Mouse (Mus musculus): ENCODE measurements around the gene Rdx. TPM values are rescaled to one million over a fixed set of nuclear protein-coding genes. Genes with fewer than 3 reads are reported as not detected.

Rdx gene
- 51.1 and 55.3 TPM in 2 replicates for polyA plus RNA-seq (2015; fragmentation: Nextera tagmentation; extraction: Ambion mirVana)

- peak within 1 kb of the TSS; percentile 90 for H3K4me2 ChIP-seq
- H3K27ac ChIP-seq (replicated peaks) = peak within 1 kb of the TSS; percentile 89
- no peaks in the 10 kb centered on the region for H3K27me3 ChIP-seq
- ATAC-seq (ENCODE audit: insufficient read depth) = no peak
- H3K36me3 ChIP-seq (replicated peaks) = no peaks in the 10 kb centered on the region
- 5% methylated on average over 17 of the region's 17 CpGs for WGBS (ENCODE audit: insufficient replicate concordance)
- H3K4me3 ChIP-seq (replicated peaks) = peak within 1 kb of the TSS; percentile 93
- no peaks in the 10 kb centered on the region for H3K9me3 ChIP-seq (replicated peaks)
- peaks cover 34% of the 10 kb centered on the region for H3K4me1 ChIP-seq (replicated peaks)
- H3K9ac ChIP-seq = peak within 1 kb of the TSS; percentile 96
These were observed at the start of gene Rdx for GRCm38 (mm10) chr9:52047129-52047820. TSS of gene Rdx (plus strand) at chr9:52047173.

DNA sequence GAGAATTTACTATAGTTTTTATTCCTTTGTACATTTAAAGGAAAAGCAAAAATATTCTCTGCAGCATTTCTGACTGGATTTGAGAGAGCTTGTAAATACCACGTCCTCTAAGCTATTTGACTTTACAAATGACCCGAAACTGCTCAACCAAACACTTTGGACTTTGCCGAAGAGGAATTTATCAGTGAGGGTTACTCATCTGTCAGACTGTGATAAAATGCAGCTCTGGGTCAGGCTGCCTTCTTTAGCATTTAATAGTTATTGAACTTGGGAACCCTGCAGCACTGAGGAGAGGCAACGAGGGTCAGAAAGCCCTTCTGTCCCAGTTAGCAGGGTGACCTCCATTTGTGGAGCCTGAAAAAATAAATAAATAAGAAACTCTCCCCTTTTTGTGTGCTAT, 43.5 kb upstream of the Rdx start:
- Histone ChIP-seq H3K9me3 (replicated peaks) (no peaks in the 10 kb centered on the region), H3K27me3 (no peaks in the 10 kb centered on the region), H3K4me2 (no peak overlapping the region), H3K4me1 (replicated peaks) (no peaks in the 10 kb centered on the region), H3K9ac (no peak overlapping the region), H3K4me3 (replicated peaks) (no peak overlapping the region), H3K36me3 (replicated peaks) (no peaks in the 10 kb centered on the region), H3K27ac (replicated peaks) (no peak overlapping the region)
- ATAC-seq (ENCODE audit: insufficient read depth) = no peak
- 47% methylated on average over 4 of the region's 4 CpGs for WGBS (ENCODE audit: insufficient replicate concordance)

GRCm38 (mm10) chr9:52007341-52007740, 39.6 kb upstream of the Rdx start:
- no peak overlapping the region for H3K4me2 ChIP-seq
- no peaks in the 10 kb centered on the region for H3K27me3 ChIP-seq
- WGBS (ENCODE audit: insufficient replicate concordance) = 53% methylated on average over 2 of the region's 2 CpGs
- H3K4me1 ChIP-seq (replicated peaks) = no peaks in the 10 kb centered on the region
- no peak for ATAC-seq (ENCODE audit: insufficient read depth)
- no peaks in the 10 kb centered on the region for H3K9me3 ChIP-seq (replicated peaks)
- no peak overlapping the region for H3K27ac ChIP-seq (replicated peaks)
- H3K4me3 ChIP-seq (replicated peaks) = no peak overlapping the region
- H3K9ac ChIP-seq = no peak overlapping the region
- H3K36me3 ChIP-seq (replicated peaks) = no peaks in the 10 kb centered on the region

- Histone ChIP-seq H3K27ac (replicated peaks) (no peak overlapping the region), H3K4me3 (replicated peaks) (no peak overlapping the region), H3K4me2 (no peak overlapping the region), H3K9me3 (replicated peaks) (no peaks in the 10 kb centered on the region), H3K4me1 (replicated peaks) (0 out of 2 replicates have a peak, but pooled peaks cover 7% of the 10 kb centered on the region), H3K9ac (no peak overlapping the region), H3K27me3 (no peaks in the 10 kb centered on the region), H3K36me3 (replicated peaks) (no peaks in the 10 kb centered on the region)
- WGBS (ENCODE audit: insufficient replicate concordance) = 68% methylated on average over 1 of the region's 1 CpGs
- no peak for ATAC-seq (ENCODE audit: insufficient read depth)
These were observed 38.5 kb upstream of the Rdx start for GRCm38 (mm10) chr9:52008511-52008910.

- H3K27me3 ChIP-seq = no peaks in the 10 kb centered on the region
- H3K4me3 ChIP-seq (replicated peaks) = no peak overlapping the region
- no peak overlapping the region for H3K9ac ChIP-seq
- H3K4me1 ChIP-seq (replicated peaks) = 0 out of 2 replicates have a peak, but pooled peaks cover 9% of the 10 kb centered on the region
- H3K36me3 ChIP-seq (replicated peaks) = no peaks in the 10 kb centered on the region
- no peak overlapping the region for H3K27ac ChIP-seq (replicated peaks)
- WGBS (ENCODE audit: insufficient replicate concordance) = 72% methylated on average over 1 of the region's 1 CpGs
- no peak for ATAC-seq (ENCODE audit: insufficient read depth)
- no peak overlapping the region for H3K4me2 ChIP-seq
- no peaks in the 10 kb centered on the region for H3K9me3 ChIP-seq (replicated peaks)
These were observed 34.7 kb upstream of the Rdx start for GRCm38 (mm10) chr9:52012311-52012710.

DNA sequence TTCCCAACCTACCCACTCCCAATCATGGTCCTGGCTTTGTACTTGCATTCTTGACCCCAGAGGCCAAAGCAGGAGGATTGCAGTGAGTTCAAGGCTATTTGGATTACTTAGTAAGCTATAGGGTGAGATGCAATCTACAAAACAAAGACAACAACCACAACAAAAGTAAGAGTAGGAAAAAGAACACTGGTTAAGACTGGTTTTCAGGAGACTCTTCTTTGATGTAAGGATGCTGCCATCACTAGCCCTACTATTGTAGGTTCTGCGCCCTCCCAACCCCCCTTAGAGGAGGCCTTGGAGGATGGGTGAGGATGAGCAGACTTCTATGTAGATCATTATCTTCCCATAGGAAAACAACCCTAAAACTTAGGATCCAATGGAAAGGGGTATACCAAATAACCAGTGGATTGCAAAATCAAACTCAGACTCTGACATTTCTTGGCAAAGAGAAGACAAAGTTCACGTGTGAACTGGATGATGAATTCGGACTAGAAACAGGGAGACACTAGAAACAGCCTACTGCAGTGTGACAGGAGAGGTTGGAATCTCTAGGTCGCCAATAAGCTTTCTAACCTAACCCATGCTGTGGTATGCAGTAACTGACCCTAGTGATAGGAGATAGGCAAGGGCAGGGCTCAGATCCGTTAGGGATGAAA, 34.1 kb upstream of the Rdx start:
- ATAC-seq (ENCODE audit: insufficient read depth) = no peak
- H3K4me1 ChIP-seq (replicated peaks) = 0 out of 2 replicates have a peak, but pooled peaks cover 9% of the 10 kb centered on the region
- no peaks in the 10 kb centered on the region for H3K27me3 ChIP-seq
- no peaks in the 10 kb centered on the region for H3K9me3 ChIP-seq (replicated peaks)
- H3K4me3 ChIP-seq (replicated peaks) = no peak overlapping the region
- H3K4me2 ChIP-seq = no peak overlapping the region
- no peak overlapping the region for H3K9ac ChIP-seq
- H3K36me3 ChIP-seq (replicated peaks) = no peaks in the 10 kb centered on the region
- 45% methylated on average over 5 of the region's 5 CpGs for WGBS (ENCODE audit: insufficient replicate concordance)
- H3K27ac ChIP-seq (replicated peaks) = no peak overlapping the region

- ATAC-seq (ENCODE audit: insufficient read depth) = no peak
- Histone ChIP-seq H3K4me3 (replicated peaks) (no peak overlapping the region), H3K36me3 (replicated peaks) (no peaks in the 10 kb centered on the region), H3K9ac (no peak overlapping the region), H3K27ac (replicated peaks) (no peak overlapping the region), H3K4me1 (replicated peaks) (0 out of 2 replicates have a peak, but pooled peaks cover 9% of the 10 kb centered on the region), H3K9me3 (replicated peaks) (no peaks in the 10 kb centered on the region), H3K27me3 (no peaks in the 10 kb centered on the region), H3K4me2 (no peak overlapping the region)
- 54% methylated on average over 5 of the region's 5 CpGs for WGBS (ENCODE audit: insufficient replicate concordance)
These were observed 33.0 kb upstream of the Rdx start for GRCm38 (mm10) chr9:52013900-52014455.

DNA sequence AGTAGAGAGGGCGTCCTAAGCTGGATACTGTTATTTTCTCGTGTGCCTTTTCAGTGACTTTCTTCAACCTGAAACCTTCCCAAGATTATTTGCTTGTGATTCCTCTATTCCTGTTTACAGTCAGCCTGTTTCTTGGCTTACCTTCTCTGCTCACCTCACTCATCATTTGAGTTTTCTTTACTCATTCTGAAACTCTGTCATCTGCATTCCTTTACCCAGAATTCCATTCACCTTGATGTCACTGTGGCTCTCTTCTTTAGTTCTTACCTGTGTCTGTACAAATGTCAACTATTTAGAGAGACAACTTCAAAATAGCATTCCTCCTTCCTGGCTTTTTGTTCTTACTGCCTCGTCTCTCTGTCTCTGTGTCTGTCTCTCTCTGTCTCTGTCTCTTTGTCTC, 29.9 kb upstream of the Rdx start:
- H3K36me3 ChIP-seq (replicated peaks) = no peaks in the 10 kb centered on the region
- no peak for ATAC-seq (ENCODE audit: insufficient read depth)
- H3K9me3 ChIP-seq (replicated peaks) = no peaks in the 10 kb centered on the region
- no peak overlapping the region for H3K4me3 ChIP-seq (replicated peaks)
- 0 out of 2 replicates have a peak, but pooled peaks cover 9% of the 10 kb centered on the region for H3K4me1 ChIP-seq (replicated peaks)
- no peaks in the 10 kb centered on the region for H3K27me3 ChIP-seq
- H3K9ac ChIP-seq = no peak overlapping the region
- no peak overlapping the region for H3K4me2 ChIP-seq
- WGBS (ENCODE audit: insufficient replicate concordance) = 57% methylated on average over 3 of the region's 3 CpGs
- no peak overlapping the region for H3K27ac ChIP-seq (replicated peaks)

GRCm38 (mm10) chr9:52017824-52018223, 29.1 kb upstream of the Rdx start:
- Histone ChIP-seq H3K9ac (no peak overlapping the region), H3K27ac (replicated peaks) (no peak overlapping the region), H3K36me3 (replicated peaks) (no peaks in the 10 kb centered on the region), H3K4me2 (no peak overlapping the region), H3K9me3 (replicated peaks) (no peaks in the 10 kb centered on the region), H3K27me3 (no peaks in the 10 kb centered on the region), H3K4me1 (replicated peaks) (0 out of 2 replicates have a peak, but pooled peaks cover 6% of the 10 kb centered on the region), H3K4me3 (replicated peaks) (no peak overlapping the region)
- WGBS (ENCODE audit: insufficient replicate concordance) = 61% methylated on average over 2 of the region's 2 CpGs
- ATAC-seq (ENCODE audit: insufficient read depth) = no peak

DNA sequence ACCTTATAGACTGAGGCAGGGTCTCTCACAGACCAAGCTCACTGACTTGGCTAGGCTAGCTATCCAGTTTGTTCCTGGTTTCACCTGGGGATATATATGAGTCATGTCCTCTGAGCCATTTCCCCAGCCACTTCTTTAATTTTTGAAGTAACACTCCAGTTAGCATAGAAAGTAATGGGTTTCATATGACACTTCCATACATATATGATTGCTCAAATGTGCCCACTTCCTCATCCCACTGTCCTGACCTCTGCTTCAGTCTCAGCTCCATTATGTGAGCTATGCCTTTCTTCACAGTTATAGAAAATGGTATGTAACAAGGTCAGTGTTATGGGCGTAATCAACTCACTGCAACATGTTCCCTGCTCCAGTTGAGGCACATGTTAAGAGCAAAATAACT, 28.5 kb upstream of the Rdx start:
- H3K4me1 ChIP-seq (replicated peaks) = 0 out of 2 replicates have a peak, but pooled peaks cover 2% of the 10 kb centered on the region
- H3K27me3 ChIP-seq = no peaks in the 10 kb centered on the region
- no peak overlapping the region for H3K4me3 ChIP-seq (replicated peaks)
- H3K27ac ChIP-seq (replicated peaks) = no peak overlapping the region
- H3K9me3 ChIP-seq (replicated peaks) = no peaks in the 10 kb centered on the region
- no peak overlapping the region for H3K4me2 ChIP-seq
- WGBS (ENCODE audit: insufficient replicate concordance) = 62% methylated on average over 1 of the region's 1 CpGs
- ATAC-seq (ENCODE audit: insufficient read depth) = no peak
- no peaks in the 10 kb centered on the region for H3K36me3 ChIP-seq (replicated peaks)
- H3K9ac ChIP-seq = no peak overlapping the region

DNA sequence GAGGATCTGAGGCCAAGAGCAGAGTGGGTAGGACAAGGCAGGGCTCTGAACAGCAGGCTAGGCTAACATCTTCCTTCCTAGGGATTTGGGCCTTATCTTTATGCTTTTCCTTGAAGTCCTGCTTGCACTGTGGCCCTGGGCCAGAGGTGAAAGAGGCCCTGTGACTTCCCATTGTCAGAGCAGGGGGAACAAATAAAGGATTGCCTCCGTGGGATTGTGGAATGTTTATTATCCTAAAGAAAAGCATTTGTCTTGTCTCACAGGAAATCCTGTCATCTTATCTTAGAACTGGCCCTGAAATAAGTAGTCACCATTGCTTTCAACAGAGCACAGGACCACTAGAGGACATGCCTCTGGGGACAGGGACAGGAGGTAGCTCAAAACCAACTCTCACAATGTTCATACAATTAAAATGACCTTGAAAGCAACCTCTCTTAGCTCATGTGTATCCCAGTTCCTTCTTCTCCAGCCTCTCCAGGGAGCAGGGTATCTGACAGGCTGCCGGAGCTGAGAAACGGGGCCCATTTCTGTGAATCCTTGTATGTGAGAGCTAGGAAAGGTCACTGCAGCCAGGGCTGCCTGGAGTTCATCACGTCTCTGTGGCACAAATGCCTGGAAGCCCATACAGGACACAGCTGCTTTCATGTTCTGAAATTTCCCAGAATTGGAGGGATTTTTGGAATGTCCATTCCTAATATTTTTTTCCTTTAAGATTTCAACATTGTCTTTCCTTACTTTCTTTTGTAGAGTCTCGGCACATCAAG, 19.5 kb upstream of the Rdx start:
- Histone ChIP-seq H3K36me3 (replicated peaks) (no peaks in the 10 kb centered on the region), H3K4me1 (replicated peaks) (peaks cover 3% of the 10 kb centered on the region; the same call in 1 of the 2 replicates), H3K9me3 (replicated peaks) (no peaks in the 10 kb centered on the region), H3K4me3 (replicated peaks) (no peak overlapping the region), H3K4me2 (no peak overlapping the region), H3K27me3 (no peaks in the 10 kb centered on the region), H3K9ac (no peak overlapping the region), H3K27ac (replicated peaks) (no peak overlapping the region)
- ATAC-seq (ENCODE audit: insufficient read depth) = peak; percentile 62
- 47% methylated on average over 5 of the region's 5 CpGs for WGBS (ENCODE audit: insufficient replicate concordance)
